Mouse (Mus musculus): ENCODE data around the gene Apip.

Apip gene

GRCm38 (mm10) chr2:103106172-103106571, 32.7 kb downstream of the Apip start:
- no peak for DNase-seq

GRCm38 (mm10) chr2:103111669-103112068, 38.2 kb downstream of the Apip start:
- no peak for DNase-seq

- no peak for DNase-seq
Observed at GRCm38 (mm10) chr2:103117212-103117611, 43.7 kb downstream of the Apip start.

GRCm38 (mm10) chr2:103118324-103119196, 45.1 kb downstream of the Apip start:
- no peak for DNase-seq

GRCm38 (mm10) chr2:103119197-103119854, 45.9 kb downstream of the Apip start:
- no peak for DNase-seq

GRCm38 (mm10) chr2:103129676-103130075, 56.2 kb downstream of the Apip start:
- no peak for DNase-seq

GRCm38 (mm10) chr2:103131145-103131544, 57.7 kb downstream of the Apip start:
- DNase-seq: no peak

- DNase-seq: no peak
Observed at GRCm38 (mm10) chr2:103138529-103139265, 65.2 kb downstream of the Apip start.
